Mouse (Mus musculus) stomach, adult 2 months (tissue): ENCODE results near the gene Fabp6. TPM values are rescaled to one million over a fixed set of nuclear protein-coding genes. Genes with fewer than 3 reads are reported as not detected.

Source experiments
- polyA plus RNA-seq: library from polyadenylated mRNA; depleted of rRNA; stranded (reverse); fragments of >200 nt; gene quantifications from 2 replicates; pipeline ENCODE4 v1.2.3, GENCODE M21; 2012; rRNA removed

Gene Fabp6
- polyA plus RNA-seq: not detected in 2 replicates

GRCm38 (mm10) chr11:43601440-43601839 lies at the start of gene Fabp6:
TSS of gene Fabp6 (minus strand) at chr11:43601540.

GRCm38 (mm10) chr11:43586324-43587090 lies 14.8 kb downstream of the Fabp6 start, which contains the start of gene 4933415A04Rik:
TSS of gene 4933415A04Rik (plus strand) at chr11:43587040.

Other genes starting within 250 kb of the Fabp6 start
- gene Pttg1, start 175.3 kb downstream of the Fabp6 start, polyA plus RNA-seq: 2.7 and 5.8 TPM in 2 replicates
- 0.56 and 0.78 TPM in 2 replicates for gene Slu7, start 167.8 kb downstream of the Fabp6 start, polyA plus RNA-seq
- gene C1qtnf2, start 127.3 kb downstream of the Fabp6 start, polyA plus RNA-seq: 4.7 and 5.0 TPM in 2 replicates
- 0.71 and 0.87 TPM in 2 replicates for gene Ccnjl, start 72.8 kb downstream of the Fabp6 start, polyA plus RNA-seq
- 0.03 and 0.23 TPM in 2 replicates for gene 4933415A04Rik, start 14.5 kb downstream of the Fabp6 start, polyA plus RNA-seq
- 3.2 and 6.8 TPM in 2 replicates for gene Pwwp2a, start 80.5 kb upstream of the Fabp6 start, polyA plus RNA-seq
- gene Ttc1, start 146.5 kb upstream of the Fabp6 start, polyA plus RNA-seq: 1.9 and 2.1 TPM in 2 replicates